Mouse (Mus musculus): ENCODE measurements around the gene Il18. TPM values are rescaled to one million over a fixed set of nuclear protein-coding genes. Genes with fewer than 3 reads are reported as not detected.

Il18 gene
- total and polyA plus RNA-seq, 3 experiments = not detected

DNA sequence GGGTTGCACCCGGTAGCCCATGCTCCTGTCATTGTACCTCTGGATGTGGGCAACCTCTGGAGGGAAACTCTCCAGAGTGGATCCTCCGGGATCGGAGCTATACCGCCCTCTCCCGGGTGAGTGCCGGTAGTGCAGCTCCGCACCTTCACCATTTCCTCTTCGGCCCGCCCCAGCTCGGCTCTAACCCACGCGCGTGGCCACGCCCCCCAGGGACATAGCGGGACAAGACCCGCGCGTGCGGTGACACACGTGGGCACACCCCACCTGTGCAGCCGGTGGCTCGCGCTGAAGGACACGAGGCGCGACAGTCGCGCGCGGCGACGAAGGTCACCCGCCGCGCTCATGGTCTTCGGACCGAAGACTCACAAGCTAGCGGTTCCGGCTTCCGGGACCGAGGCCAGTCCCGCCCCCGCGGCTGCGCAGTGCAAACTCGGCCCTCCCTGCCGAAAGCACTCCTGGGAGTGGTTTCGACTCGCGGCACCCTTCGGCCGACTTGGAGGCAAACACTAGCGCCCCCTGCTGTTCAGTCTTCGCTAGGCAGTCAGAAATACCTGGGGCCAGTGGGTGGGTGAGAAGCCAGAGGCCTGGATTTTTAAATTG lies 26.2 kb upstream of the Il18 start, which contains the start of gene Pts (continued):
- TF ChIP-seq USF1 (IDR thresholded peaks at IDR 0.05; ENCODE audit: low read depth, low read length) = 0 out of 2 replicates have a peak, but pooled peaks have one; percentile 40
- peak; percentile 97 for TF ChIP-seq NRF1 (IDR thresholded peaks at IDR 0.05; ENCODE audit: insufficient read depth, low read depth, low read length, poor library complexity, severe bottlenecking)
- TF ChIP-seq TBP (IDR thresholded peaks at IDR 0.05; ENCODE audit: low read depth, low read length) = peak; percentile 21; the same call in 1 of the 2 replicates
- no peak for TF ChIP-seq ZNF384 (IDR thresholded peaks at IDR 0.05; ENCODE audit: low read depth, low read length)
- TF ChIP-seq TCF12 (IDR thresholded peaks at IDR 0.05; ENCODE audit: low read depth, low read length) = 0 out of 2 replicates have a peak, but pooled peaks have one; percentile 33
- TF ChIP-seq NELFE (IDR thresholded peaks at IDR 0.05; ENCODE audit: low read depth, low read length) = peak; percentile 99
- TF ChIP-seq MEF2A (IDR thresholded peaks at IDR 0.05; ENCODE audit: extremely low read depth, insufficient replicate concordance, low read depth, low read length, poor library complexity, severe bottlenecking) = no peak
- TF ChIP-seq JUND (IDR thresholded peaks at IDR 0.05; ENCODE audit: low read depth, low read length) = no peak
- no peak for TF ChIP-seq MAFK (IDR thresholded peaks at IDR 0.05; ENCODE audit: borderline replicate concordance, low read depth, low read length)
- no peak; the same call in 1 of the 2 replicates for TF ChIP-seq MYB (IDR thresholded peaks at IDR 0.05; ENCODE audit: low read depth, low read length)
- TF ChIP-seq ELF1 (IDR thresholded peaks at IDR 0.05; ENCODE audit: low read depth, low read length) = peak; percentile 98
- peak; percentile 69; the same call in 1 of the 2 replicates for TF ChIP-seq POLR2AphosphoS5 (IDR thresholded peaks at IDR 0.05; ENCODE audit: borderline replicate concordance, low read depth, low read length)

DNA sequence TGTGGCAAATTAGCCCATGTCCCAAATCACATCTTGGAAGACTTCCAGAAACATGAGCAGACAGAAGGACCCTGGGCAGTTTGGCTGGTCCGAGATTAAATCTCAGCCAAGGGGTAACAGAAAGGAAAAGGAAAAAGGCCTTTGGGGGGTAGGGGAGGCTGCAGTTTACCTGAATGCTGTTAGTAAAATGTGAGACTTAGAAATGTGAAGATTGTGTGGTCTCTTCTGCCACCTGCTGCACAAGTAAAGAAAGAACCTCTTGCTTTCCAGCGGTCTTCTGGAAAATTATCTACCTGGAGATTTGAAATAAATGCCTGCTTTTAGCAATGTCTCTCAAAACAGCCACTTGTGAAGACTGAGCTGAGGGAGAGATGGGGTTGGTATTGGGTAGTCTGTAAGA lies 23.7 kb upstream of the Il18 start:
- peaks cover 0 to 11% of the 10 kb centered on the region in 2 experiments; a peak in 2 of 4 replicates for H3K36me3 ChIP-seq (ENCODE audit: control insufficient read depth in 1 of 2, insufficient read depth in 2 of 2, low read length in 2 of 2)
- peaks cover 0 to 14% of the 10 kb centered on the region in 2 experiments; a peak in 3 of 4 replicates for H3K4me1 ChIP-seq (ENCODE audit: control insufficient read depth in 1 of 2, insufficient read depth in 2 of 2, low read length in 2 of 2)
- no peaks in the 10 kb centered on the region for H3K9me3 ChIP-seq (replicated peaks; ENCODE audit: insufficient read depth, low read length)
- H3K9ac ChIP-seq (ENCODE audit: control insufficient read depth, low read depth, low read length, poor library complexity, severe bottlenecking) = no peak overlapping the region
- peaks cover 8% of the 10 kb centered on the region for H3K79me2 ChIP-seq (ENCODE audit: control insufficient read depth, insufficient read depth, low read length, poor library complexity)
- no peak overlapping the region for H3K27ac ChIP-seq (ENCODE audit: control insufficient read depth, low read depth, low read length)
- H3K4me3 ChIP-seq (ENCODE audit: control insufficient read depth in 1 of 2, insufficient read depth in 1 of 2, low read depth in 2 of 2, low read length in 2 of 2) = no peak overlapping the region
- peak; percentile 74 for DNase-seq (ENCODE audit: low read depth, low spot score)
- H3K27me3 ChIP-seq (ENCODE audit: control insufficient read depth in 1 of 2, insufficient read depth in 2 of 2, low read length in 2 of 2) = no peaks in the 10 kb centered on the region
- peak; percentile 75 for TF ChIP-seq ZC3H11A (IDR thresholded peaks at IDR 0.05; ENCODE audit: low read depth, low read length)
- TF ChIP-seq ZNF384 (IDR thresholded peaks at IDR 0.05; ENCODE audit: low read depth, low read length) = no peak
- TF ChIP-seq SMC3 (IDR thresholded peaks at IDR 0.05; ENCODE audit: low read depth, low read length) = peak; percentile 75
- peak; percentile 10 to 88 (median 39); a peak in 3 of 6 replicates for TF ChIP-seq CTCF (IDR thresholded peaks at IDR 0.05 in 2 of 3, conservative IDR thresholded peaks at IDR 0.05 in 1 of 3; ENCODE audit: control insufficient read depth in 1 of 3, insufficient read depth in 1 of 3, low read depth in 2 of 3, low read length in 3 of 3, poor library complexity in 1 of 3, severe bottlenecking in 1 of 3)
- TF ChIP-seq GABPA (IDR thresholded peaks at IDR 0.05; ENCODE audit: low read depth, low read length) = no peak
- 0 out of 2 replicates have a peak, but pooled peaks have one; percentile 28 for TF ChIP-seq SIN3A (IDR thresholded peaks at IDR 0.05; ENCODE audit: low read length)
- TF ChIP-seq ZKSCAN1 (IDR thresholded peaks at IDR 0.05; ENCODE audit: low read depth, low read length) = no peak
- TF ChIP-seq ETS1 (IDR thresholded peaks at IDR 0.05; ENCODE audit: low read depth, low read length) = no peak
- TF ChIP-seq RAD21 (IDR thresholded peaks at IDR 0.05; ENCODE audit: low read depth, low read length) = peak; percentile 92

Measured in MEL (cell line).